Mouse (Mus musculus) c-Kit-positive CD71-negative TER-119-negative erythroid progenitor cells, embryonic 14.5 days (primary cell): ENCODE results near the gene Mogs.

Experiments used
- DNase-seq: peaks from one replicate; pipeline ENCODE4 v3.0.0-alpha.2; 2013; ENCODE audit warnings: low read depth

Gene Mogs

GRCm38 (mm10) chr6:83115011-83115671 lies at the start of gene Mogs:
Gene Mogs (plus strand): TSS chr6:83115496.
- peak; percentile 89 for DNase-seq

GRCm38 (mm10) chr6:83065995-83066394 lies 49.3 kb upstream of the Mogs start:
- no peak for DNase-seq

- DNase-seq: no peak
These were observed 48.9 kb upstream of the Mogs start for GRCm38 (mm10) chr6:83066441-83066840.

- DNase-seq: no peak
These were observed 47.1 kb upstream of the Mogs start for GRCm38 (mm10) chr6:83068221-83068620.

GRCm38 (mm10) chr6:83068706-83069487 lies 46.4 kb upstream of the Mogs start:
- DNase-seq: no peak

GRCm38 (mm10) chr6:83069488-83070246 lies 45.6 kb upstream of the Mogs start:
- DNase-seq: no peak

GRCm38 (mm10) chr6:83070247-83070310 lies 45.2 kb upstream of the Mogs start, which contains the start of gene Tlx2:
Gene Tlx2 (minus strand): TSS chr6:83070293.
- DNase-seq: no peak

GRCm38 (mm10) chr6:83070311-83071219 lies 44.7 kb upstream of the Mogs start:
- DNase-seq: no peak

- DNase-seq: no peak
These were observed 44.1 kb upstream of the Mogs start for GRCm38 (mm10) chr6:83071220-83071619.

GRCm38 (mm10) chr6:83074979-83075378 lies 40.3 kb upstream of the Mogs start:
- DNase-seq: no peak

GRCm38 (mm10) chr6:83077630-83078323 lies 37.5 kb upstream of the Mogs start, which contains the start of gene Pcgf1:
Gene Pcgf1 (plus strand): TSS chr6:83077869.
- peak; percentile 98 for DNase-seq

- DNase-seq: peak; percentile 83
These were observed 36.9 kb upstream of the Mogs start for GRCm38 (mm10) chr6:83078324-83078858.

- DNase-seq: no peak
These were observed 35.1 kb upstream of the Mogs start for GRCm38 (mm10) chr6:83080210-83080609.

- DNase-seq: no peak
These were observed 31.8 kb upstream of the Mogs start for GRCm38 (mm10) chr6:83083497-83083896.

GRCm38 (mm10) chr6:83084477-83084876 lies 30.8 kb upstream of the Mogs start:
- DNase-seq: no peak

- no peak for DNase-seq
These were observed 28.9 kb upstream of the Mogs start, which contains the start of gene Lbx2 for GRCm38 (mm10) chr6:83086121-83087035. Gene Lbx2 (plus strand): TSS chr6:83086367.

GRCm38 (mm10) chr6:83087205-83087925 lies 27.9 kb upstream of the Mogs start:
- no peak for DNase-seq

GRCm38 (mm10) chr6:83087926-83088260 lies 27.4 kb upstream of the Mogs start:
- DNase-seq: no peak

GRCm38 (mm10) chr6:83092416-83093127 lies 22.7 kb upstream of the Mogs start:
- DNase-seq: no peak
